Mouse (Mus musculus) thymus, adult 2 months (tissue): ENCODE measurements at regions not wholly inside any gene's neighbourhood (a gene's known extent, or its start where the extent isn't known, plus 50 kb on each side); places are given as distances from the start of the nearest gene placed in this dataset.

ENCODE experiments used
- CTCF ChIP-seq: fragments of 200-500 bp; IDR thresholded peaks from 2 replicates; pipeline ENCODE4 v1.5.1; 2012; ENCODE audit warnings: mild to moderate bottlenecking, control low read depth, low read length, moderate library complexity, borderline replicate concordance; ENCODE audit not compliant: control insufficient read depth, poor library complexity, insufficient read depth; ENCODE audit errors: extremely low read depth
- POLR2A ChIP-seq: fragments of 200-500 bp; IDR thresholded peaks from 2 replicates; pipeline ENCODE4 v1.6.1; 2012; ENCODE audit warnings: mild to moderate bottlenecking, low read length, control low read depth, moderate library complexity; ENCODE audit not compliant: control insufficient read depth, poor library complexity, insufficient read depth; ENCODE audit errors: extremely low read depth

GRCm38 (mm10) chr9:43939336-43939735 is 103.8 kb upstream of the Thy1 start:
- TF ChIP-seq CTCF, result no peak
- no peak for TF ChIP-seq POLR2A
